Mouse (Mus musculus): ENCODE measurements around the gene Mbnl1. TPM values are rescaled to one million over a fixed set of nuclear protein-coding genes. Genes with fewer than 3 reads are reported as not detected.

Gene Mbnl1
- polyA plus RNA-seq, 1 experiment, result 137 TPM

GRCm38 (mm10) chr3:60500571-60501527 is 28.2 kb downstream of the Mbnl1 start:
- Histone ChIP-seq H3K27ac (ENCODE audit: insufficient read depth, low read depth, low read length) (peak overlapping the region; percentile 47; the same call in 1 of the 2 replicates), H3K4me3 (ENCODE audit: insufficient read depth, low read depth, low read length) (peak overlapping the region; percentile 68), H3K4me1 (ENCODE audit: control insufficient read depth, insufficient read depth, low read length) (no peaks in the 10 kb centered on the region)
- under 1% methylated on average over 96 of the region's 96 CpGs for WGBS
- TF ChIP-seq CTCF (IDR thresholded peaks at IDR 0.05; ENCODE audit: insufficient read depth, low read depth, low read length) (no peak), POLR2A (IDR thresholded peaks at IDR 0.05; ENCODE audit: insufficient read depth, low read depth, low read length) (peak; percentile 16; the same call in 1 of the 2 replicates)

- 2% methylated on average over 29 of the region's 29 CpGs for WGBS
- H3K27ac ChIP-seq (ENCODE audit: insufficient read depth, low read depth, low read length), result 0 out of 2 replicates have a peak overlapping the region, but pooled peaks have one; percentile 4
- peak overlapping the region; percentile 68 for H3K4me3 ChIP-seq (ENCODE audit: insufficient read depth, low read depth, low read length)
- H3K4me1 ChIP-seq (ENCODE audit: control insufficient read depth, insufficient read depth, low read length), result no peaks in the 10 kb centered on the region
- TF ChIP-seq POLR2A (IDR thresholded peaks at IDR 0.05; ENCODE audit: insufficient read depth, low read depth, low read length) (no peak), CTCF (IDR thresholded peaks at IDR 0.05; ENCODE audit: insufficient read depth, low read depth, low read length) (no peak)
Observed at GRCm38 (mm10) chr3:60501561-60502151, 29.0 kb downstream of the Mbnl1 start.

GRCm38 (mm10) chr3:60502155-60502987 is 29.7 kb downstream of the Mbnl1 start:
- no peak for TF ChIP-seq CTCF (IDR thresholded peaks at IDR 0.05; ENCODE audit: insufficient read depth, low read depth, low read length)
- no peak for TF ChIP-seq POLR2A (IDR thresholded peaks at IDR 0.05; ENCODE audit: insufficient read depth, low read depth, low read length)
- peak overlapping the region; percentile 23 for H3K27ac ChIP-seq (ENCODE audit: insufficient read depth, low read depth, low read length)

GRCm38 (mm10) chr3:60503196-60503595 is 30.6 kb downstream of the Mbnl1 start:
- Histone ChIP-seq H3K4me1 (ENCODE audit: control insufficient read depth, insufficient read depth, low read length) (no peaks in the 10 kb centered on the region), H3K27ac (ENCODE audit: insufficient read depth, low read depth, low read length) (no peak overlapping the region), H3K4me3 (ENCODE audit: insufficient read depth, low read depth, low read length) (no peak overlapping the region)
- no peak for TF ChIP-seq POLR2A (IDR thresholded peaks at IDR 0.05; ENCODE audit: insufficient read depth, low read depth, low read length)
- TF ChIP-seq CTCF (IDR thresholded peaks at IDR 0.05; ENCODE audit: insufficient read depth, low read depth, low read length), result no peak
- 36% methylated on average over 7 of the region's 7 CpGs for WGBS

More at GRCm38 (mm10) chr3:60502155-60502987, 29.7 kb downstream of the Mbnl1 start:
- 42% methylated on average over 7 of the region's 7 CpGs for WGBS
- H3K4me3 ChIP-seq (ENCODE audit: insufficient read depth, low read depth, low read length), result no peak overlapping the region
- no peaks in the 10 kb centered on the region for H3K4me1 ChIP-seq (ENCODE audit: control insufficient read depth, insufficient read depth, low read length)

- 57% methylated on average over 5 of the region's 5 CpGs for WGBS
- H3K27ac ChIP-seq (ENCODE audit: insufficient read depth, low read depth, low read length), result no peak overlapping the region
- no peaks in the 10 kb centered on the region for H3K4me1 ChIP-seq (ENCODE audit: control insufficient read depth, insufficient read depth, low read length)
- TF ChIP-seq POLR2A (IDR thresholded peaks at IDR 0.05; ENCODE audit: insufficient read depth, low read depth, low read length), result no peak
- TF ChIP-seq CTCF (IDR thresholded peaks at IDR 0.05; ENCODE audit: insufficient read depth, low read depth, low read length), result no peak
- no peak overlapping the region for H3K4me3 ChIP-seq (ENCODE audit: insufficient read depth, low read depth, low read length)
Observed at GRCm38 (mm10) chr3:60504775-60505430, 32.3 kb downstream of the Mbnl1 start.

- WGBS, result 97% methylated on average over 5 of the region's 5 CpGs
- no peaks in the 10 kb centered on the region for H3K4me1 ChIP-seq (ENCODE audit: control insufficient read depth, insufficient read depth, low read length)
- TF ChIP-seq POLR2A (IDR thresholded peaks at IDR 0.05; ENCODE audit: insufficient read depth, low read depth, low read length), result no peak
- no peak overlapping the region for H3K4me3 ChIP-seq (ENCODE audit: insufficient read depth, low read depth, low read length)
- no peak overlapping the region for H3K27ac ChIP-seq (ENCODE audit: insufficient read depth, low read depth, low read length)
Observed at GRCm38 (mm10) chr3:60506821-60507220, 34.2 kb downstream of the Mbnl1 start.

- 95% methylated on average over 3 of the region's 3 CpGs for whole genome bisulfite sequencing
- no peaks in the 10 kb centered on the region for H3K4me1 ChIP-seq (ENCODE audit: control insufficient read depth, insufficient read depth, low read length)
- no peak overlapping the region for H3K27ac ChIP-seq (ENCODE audit: insufficient read depth, low read depth, low read length)
- TF ChIP-seq POLR2A (IDR thresholded peaks at IDR 0.05; ENCODE audit: insufficient read depth, low read depth, low read length) (no peak), CTCF (IDR thresholded peaks at IDR 0.05; ENCODE audit: insufficient read depth, low read depth, low read length) (no peak)
- no peak overlapping the region for H3K4me3 ChIP-seq (ENCODE audit: insufficient read depth, low read depth, low read length)
Observed at GRCm38 (mm10) chr3:60507496-60507895, 34.9 kb downstream of the Mbnl1 start.

- H3K27ac ChIP-seq (ENCODE audit: insufficient read depth, low read depth, low read length), result no peak overlapping the region
Observed at GRCm38 (mm10) chr3:60507979-60508378, 35.3 kb downstream of the Mbnl1 start.

More at GRCm38 (mm10) chr3:60507979-60508378, 35.3 kb downstream of the Mbnl1 start:
- 93% methylated on average over 2 of the region's 2 CpGs for WGBS
- no peak for TF ChIP-seq CTCF (IDR thresholded peaks at IDR 0.05; ENCODE audit: insufficient read depth, low read depth, low read length)
- no peak for TF ChIP-seq POLR2A (IDR thresholded peaks at IDR 0.05; ENCODE audit: insufficient read depth, low read depth, low read length)
- Histone ChIP-seq H3K4me3 (ENCODE audit: insufficient read depth, low read depth, low read length) (no peak overlapping the region), H3K4me1 (ENCODE audit: control insufficient read depth, insufficient read depth, low read length) (no peaks in the 10 kb centered on the region)
